Mouse (Mus musculus) CH12.LX (cell line): ENCODE measurements at regions not wholly inside any gene's neighbourhood (a gene's known extent, or its start where the extent isn't known, plus 50 kb on each side); places are given as distances from the start of the nearest gene placed in this dataset.

Experiments used
- CHD2 ChIP-seq: IDR thresholded peaks from 2 replicates; pipeline ENCODE4 v1.6.1; 2011; ENCODE audit warnings: low read length, improper control_type of control experiment
- CTCF ChIP-seq, 2 experiments: IDR thresholded peaks in 1 of 2; conservative IDR thresholded peaks in 1 of 2; 2 replicates each; pipeline ENCODE4 v1.5.1; 2011 to 2012; ENCODE audit warnings: low read depth in 2 of 2, low read length in 2 of 2, improper control_type of control experiment in 1 of 2, inconsistent platforms in 1 of 2, mild to moderate bottlenecking in 1 of 2, moderate library complexity in 1 of 2
- EP300 ChIP-seq: IDR thresholded peaks from 2 replicates; pipeline ENCODE4 v1.6.1; 2011; ENCODE audit warnings: low read length, improper control_type of control experiment
- KAT2A ChIP-seq: IDR thresholded peaks from 2 replicates; pipeline ENCODE4 v1.6.1; 2012; ENCODE audit warnings: low read length, improper control_type of control experiment, inconsistent platforms; ENCODE audit not compliant: insufficient replicate concordance
- MXI1 ChIP-seq: IDR thresholded peaks from 2 replicates; pipeline ENCODE4 v1.6.1; 2011; ENCODE audit warnings: mild to moderate bottlenecking, low read depth, low read length, improper control_type of control experiment
- NRF1 ChIP-seq: IDR thresholded peaks from 2 replicates; pipeline ENCODE4 v1.6.1; 2014; ENCODE audit warnings: low read depth, mild to moderate bottlenecking, inconsistent platforms, low read length, improper control_type of control experiment, moderate library complexity
- POLR2A ChIP-seq: IDR thresholded peaks from 2 replicates; pipeline ENCODE4 v1.6.1; 2011; ENCODE audit warnings: low read depth, mild to moderate bottlenecking, improper control_type of control experiment, low read length
- TBP ChIP-seq: conservative IDR thresholded peaks from 2 replicates; pipeline ENCODE4 v1.6.1; 2011; ENCODE audit warnings: low read depth, low read length, improper control_type of control experiment

- TF ChIP-seq NRF1 (no peak), TBP (no peak), POLR2A (no peak), MXI1 (no peak), KAT2A (no peak), CTCF (conservative IDR thresholded peaks at IDR 0.05 in 1 of 2, IDR thresholded peaks at IDR 0.05 in 1 of 2; ENCODE audit: low read depth in 2 of 2, low read length in 2 of 2) (no peak), EP300 (no peak), CHD2 (no peak)
These were observed 62.8 kb upstream of the Ralgps2 start for GRCm38 (mm10) chr1:157002258-157002657.
